Mouse (Mus musculus) forebrain, embryonic 16.5 days (tissue): ENCODE results near the gene Cyp11a1. TPM values are rescaled to one million over a fixed set of nuclear protein-coding genes. Genes with fewer than 3 reads are reported as not detected.

Experiments
- ATAC-seq: fragments of 200-750 bp; cut with Nextera tagmentation; 2 replicates; pipeline ENCODE4 v1.8.0; 2017; ENCODE audit warnings: mild to moderate bottlenecking, moderate library complexity
- H3K27ac ChIP-seq: fragments of 300-500 bp; sonication (generic); 2 replicates; pipeline ENCODE4 v1.5.1; 2014; ENCODE audit warnings: low read length, control low read depth
- H3K27me3 ChIP-seq: fragments of 300-500 bp; sonication (generic); replicated peaks from 2 replicates; pipeline ENCODE4 v1.6.1; 2014; ENCODE audit warnings: low read length; ENCODE audit not compliant: control insufficient read depth, insufficient read depth
- H3K36me3 ChIP-seq: fragments of 300-500 bp; sonication (generic); 2 replicates; pipeline ENCODE4 v1.6.1; 2014; ENCODE audit not compliant: control insufficient read depth, insufficient read depth
- H3K4me1 ChIP-seq: fragments of 300-500 bp; sonication (generic); replicated peaks from 2 replicates; pipeline ENCODE4 v1.6.1; 2014; ENCODE audit warnings: low read length; ENCODE audit not compliant: control insufficient read depth, insufficient read depth
- H3K4me2 ChIP-seq: fragments of 300-500 bp; sonication (generic); 2 replicates; pipeline ENCODE4 v1.6.1; 2014; ENCODE audit warnings: mild to moderate bottlenecking, low read length, control low read depth
- H3K4me3 ChIP-seq: fragments of 300-500 bp; sonication (generic); replicated peaks from 2 replicates; pipeline ENCODE4 v1.5.1; 2014; ENCODE audit warnings: mild to moderate bottlenecking, low read length, control low read depth
- H3K9ac ChIP-seq: fragments of 300-500 bp; sonication (generic); replicated peaks from 2 replicates; pipeline ENCODE4 v1.6.1; 2014; ENCODE audit warnings: low read depth, low read length, control low read depth
- H3K9me3 ChIP-seq: fragments of 300-500 bp; sonication (generic); 2 replicates; pipeline ENCODE4 v1.6.1; 2016; ENCODE audit warnings: low read length; ENCODE audit not compliant: control insufficient read depth
- WGBS: fragments of 180-500 bp; shearing (Covaris S2); extraction: QIAGEN DNeasy Blood & Tissue Kit; methylation state at CpG from one replicate; pipeline ENCODE4 v1.1.7; 2014; 5-methylcytosine and 5-hydroxymethylcytosine counted together
- polyA plus RNA-seq: library from polyadenylated mRNA; unstranded; fragments of >200 nt; fragmentation: Nextera tagmentation; extraction: Ambion mirVana; gene quantifications from 2 replicates; pipeline ENCODE4 v1.2.1, GENCODE M21; 2015

The Cyp11a1 gene
- polyA plus RNA-seq, 1 experiment from 2014 or later, result 0.66 TPM

DNA sequence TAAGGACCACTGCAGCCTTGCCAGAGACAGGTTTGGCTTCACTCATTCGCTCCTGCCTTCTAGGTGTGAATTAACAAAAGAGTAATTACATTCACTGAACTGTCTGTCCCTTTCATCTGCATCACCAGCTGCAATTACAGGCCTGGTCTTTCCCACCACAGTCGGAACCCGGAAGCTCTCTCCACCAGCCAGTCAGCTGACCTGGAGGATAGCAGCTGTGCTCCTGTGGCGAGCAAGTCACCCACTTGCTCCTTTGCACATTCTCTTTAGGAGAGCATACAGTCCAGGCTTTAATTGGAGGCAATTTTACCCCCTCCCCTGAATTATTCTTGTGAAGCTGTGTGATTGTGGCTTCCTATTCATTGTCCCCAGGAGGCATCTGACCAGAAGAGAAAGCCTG lies 39.4 kb downstream of the Cyp11a1 start:
- peaks cover 78% of the 10 kb centered on the region for H3K4me1 ChIP-seq
- no peak for ATAC-seq
- peak overlapping the region; percentile 46 for H3K27ac ChIP-seq
- H3K36me3 ChIP-seq, result no peaks in the 10 kb centered on the region
- no peak overlapping the region for H3K4me3 ChIP-seq
- no peaks in the 10 kb centered on the region for H3K9me3 ChIP-seq
- H3K9ac ChIP-seq, result no peak overlapping the region
- no peaks in the 10 kb centered on the region for H3K27me3 ChIP-seq
- WGBS, result 9% methylated on average over 4 of the region's 4 CpGs
- H3K4me2 ChIP-seq, result no peak overlapping the region

DNA sequence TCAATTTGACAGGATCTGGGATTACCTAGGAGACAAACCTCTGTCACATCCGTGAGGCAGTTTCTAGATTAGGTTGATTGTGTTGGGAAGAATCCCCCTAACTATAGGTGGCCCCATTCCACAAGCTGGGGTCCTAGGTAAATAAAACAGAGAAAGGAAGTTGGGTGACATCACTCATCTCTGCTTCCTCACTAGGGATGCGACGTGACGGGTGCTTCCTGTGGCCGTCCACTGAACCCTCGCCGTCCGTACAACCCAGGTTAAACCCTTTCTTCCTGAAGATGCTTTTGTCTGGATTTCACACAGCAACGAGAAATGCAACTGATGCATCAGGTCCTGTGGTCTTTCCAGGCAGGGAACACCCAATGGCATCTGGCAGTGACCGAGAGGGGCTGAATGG lies 40.9 kb downstream of the Cyp11a1 start:
- Histone ChIP-seq H3K4me3 (no peak overlapping the region), H3K27me3 (no peaks in the 10 kb centered on the region), H3K36me3 (no peaks in the 10 kb centered on the region), H3K9me3 (no peaks in the 10 kb centered on the region), H3K27ac (0 out of 2 replicates have a peak overlapping the region, but pooled peaks have one; percentile 11), H3K4me1 (peaks cover 71% of the 10 kb centered on the region), H3K4me2 (no peak overlapping the region), H3K9ac (no peak overlapping the region)
- 81% methylated on average over 10 of the region's 10 CpGs for WGBS
- no peak for ATAC-seq

DNA sequence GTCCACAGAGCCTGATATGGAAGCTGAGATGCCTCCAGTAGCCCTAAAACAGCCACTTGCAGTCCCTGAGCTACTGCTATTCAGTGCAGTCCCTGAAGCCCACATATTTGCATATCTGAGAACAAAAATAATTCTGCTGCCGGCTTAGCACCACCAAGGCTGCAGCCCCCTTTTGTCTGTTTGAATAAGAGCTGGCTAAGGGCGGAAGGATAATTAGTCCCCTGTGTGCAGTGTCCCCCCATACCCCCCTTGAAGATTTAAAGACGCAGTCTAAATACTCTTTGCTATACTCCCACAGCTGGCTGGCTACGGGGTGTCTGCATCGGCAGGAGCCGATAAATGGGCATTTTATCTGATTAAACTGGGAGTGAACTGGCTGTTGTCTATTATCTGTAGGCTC lies 42.4 kb downstream of the Cyp11a1 start:
- Histone ChIP-seq H3K36me3 (no peaks in the 10 kb centered on the region), H3K27me3 (no peaks in the 10 kb centered on the region), H3K9me3 (no peaks in the 10 kb centered on the region), H3K4me2 (peak overlapping the region; percentile 4; the same call in 1 of the 2 replicates), H3K4me3 (no peak overlapping the region), H3K27ac (peak overlapping the region; percentile 94), H3K9ac (peak overlapping the region; percentile 28), H3K4me1 (peaks cover 71% of the 10 kb centered on the region)
- ATAC-seq, result peak; percentile 78
- WGBS, result 2% methylated on average over 6 of the region's 6 CpGs

DNA sequence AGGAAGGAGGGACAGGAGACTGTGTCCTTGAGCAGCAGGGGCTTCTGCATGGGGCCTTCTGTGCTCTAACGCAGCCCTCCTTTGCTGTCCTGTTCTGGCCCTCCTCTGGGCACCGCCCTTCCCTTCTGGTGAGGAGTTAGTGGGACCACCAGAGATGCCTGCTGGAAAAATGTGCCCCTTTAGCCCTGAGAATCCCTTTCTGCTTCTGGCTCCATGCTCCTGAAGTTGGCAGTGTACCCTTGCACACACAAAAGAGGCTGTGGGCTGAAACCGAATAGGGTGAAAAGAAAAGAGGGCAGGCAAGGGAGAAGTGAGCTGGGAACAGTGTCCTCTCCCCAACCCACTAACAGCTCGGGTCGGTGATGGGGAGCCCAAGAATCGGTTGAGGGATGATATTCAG lies 43.0 kb downstream of the Cyp11a1 start:
- Histone ChIP-seq H3K27me3 (no peaks in the 10 kb centered on the region), H3K27ac (peak overlapping the region; percentile 94), H3K4me2 (0 out of 2 replicates have a peak overlapping the region, but pooled peaks have one; percentile 5), H3K9ac (peak overlapping the region; percentile 43), H3K9me3 (no peaks in the 10 kb centered on the region), H3K4me3 (no peak overlapping the region), H3K4me1 (peaks cover 73% of the 10 kb centered on the region), H3K36me3 (no peaks in the 10 kb centered on the region)
- 10% methylated on average over 6 of the region's 6 CpGs for WGBS
- peak; percentile 30 for ATAC-seq

DNA sequence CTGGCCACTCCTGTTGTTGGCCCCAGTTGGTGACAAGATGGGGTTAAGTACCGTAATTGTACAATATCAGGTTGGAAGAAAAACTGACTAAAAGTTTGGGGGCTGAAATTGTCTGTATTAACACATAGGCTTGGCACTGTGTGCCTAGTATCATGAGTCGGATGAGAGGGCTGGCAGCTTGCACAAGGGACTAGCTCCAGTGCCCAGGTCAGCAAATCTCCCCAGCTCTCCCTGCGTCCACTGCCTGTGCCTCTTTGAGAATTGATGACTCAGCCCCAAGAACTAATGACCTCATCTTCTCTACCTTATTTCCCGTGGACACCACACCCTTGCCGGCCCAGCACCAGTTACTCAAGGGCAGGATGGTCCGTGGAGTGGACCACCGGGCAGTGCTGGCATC lies 43.6 kb downstream of the Cyp11a1 start:
- no peak overlapping the region for H3K9ac ChIP-seq
- no peaks in the 10 kb centered on the region for H3K27me3 ChIP-seq
- no peaks in the 10 kb centered on the region for H3K9me3 ChIP-seq
- ATAC-seq, result no peak
- peak overlapping the region; percentile 94 for H3K27ac ChIP-seq
- H3K4me1 ChIP-seq, result peaks cover 70% of the 10 kb centered on the region
- no peaks in the 10 kb centered on the region for H3K36me3 ChIP-seq
- 65% methylated on average over 7 of the region's 7 CpGs for WGBS
- no peak overlapping the region for H3K4me2 ChIP-seq
- H3K4me3 ChIP-seq, result no peak overlapping the region

DNA sequence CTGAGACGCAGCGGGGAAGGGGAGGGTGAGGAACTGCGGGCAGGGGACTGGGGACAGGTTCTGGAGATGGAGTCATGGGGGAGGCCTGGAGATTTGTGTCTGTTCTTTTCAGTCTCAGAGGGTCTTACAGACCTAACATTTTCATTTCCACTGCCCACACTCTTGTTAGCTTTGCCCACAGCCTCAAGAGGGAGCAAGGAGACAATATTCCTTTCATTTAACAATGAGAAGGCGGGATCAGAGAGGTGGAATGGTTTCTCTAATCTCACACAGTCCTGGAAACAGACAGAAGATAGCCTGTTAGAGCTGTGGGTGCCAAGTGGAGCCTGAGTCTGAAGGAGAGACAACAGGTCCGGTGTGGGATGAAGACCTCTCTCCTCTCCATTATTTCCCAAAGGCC lies 45.7 kb downstream of the Cyp11a1 start:
- Histone ChIP-seq H3K36me3 (no peaks in the 10 kb centered on the region), H3K9me3 (no peaks in the 10 kb centered on the region), H3K27ac (peak overlapping the region; percentile 51), H3K4me3 (no peak overlapping the region), H3K4me2 (no peak overlapping the region), H3K4me1 (peaks cover 62% of the 10 kb centered on the region), H3K9ac (peak overlapping the region; percentile 20; the same call in 1 of the 2 replicates), H3K27me3 (no peaks in the 10 kb centered on the region)
- no peak for ATAC-seq
- WGBS, result 28% methylated on average over 5 of the region's 5 CpGs

DNA sequence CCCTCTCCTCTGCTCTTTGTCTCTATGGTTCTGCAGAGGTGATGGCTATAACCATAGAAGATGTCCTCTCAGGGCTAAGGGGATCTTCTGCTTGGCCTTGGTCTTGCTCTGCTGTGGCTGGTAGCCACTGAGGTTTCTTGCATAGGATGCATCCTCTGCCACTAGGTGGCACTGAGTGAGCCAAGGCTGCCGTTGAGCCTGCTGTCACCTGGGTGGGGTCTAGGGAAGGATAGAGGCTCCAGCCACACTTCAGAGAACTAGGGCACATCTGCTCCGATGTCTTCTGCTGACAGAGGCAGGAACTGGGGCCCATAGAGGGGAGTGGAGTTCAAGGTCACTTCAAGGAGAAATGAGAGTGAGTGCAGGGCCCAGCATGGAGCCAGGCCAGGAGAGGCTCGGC lies 46.9 kb downstream of the Cyp11a1 start:
- Histone ChIP-seq H3K4me2 (no peak overlapping the region), H3K4me3 (no peak overlapping the region), H3K9ac (no peak overlapping the region), H3K36me3 (no peaks in the 10 kb centered on the region), H3K4me1 (peaks cover 53% of the 10 kb centered on the region), H3K27me3 (no peaks in the 10 kb centered on the region), H3K27ac (peak overlapping the region; percentile 43; the same call in 1 of the 2 replicates), H3K9me3 (no peaks in the 10 kb centered on the region)
- 18% methylated on average over 3 of the region's 3 CpGs for WGBS
- ATAC-seq, result peak; percentile 34; the same call in 1 of the 2 replicates

DNA sequence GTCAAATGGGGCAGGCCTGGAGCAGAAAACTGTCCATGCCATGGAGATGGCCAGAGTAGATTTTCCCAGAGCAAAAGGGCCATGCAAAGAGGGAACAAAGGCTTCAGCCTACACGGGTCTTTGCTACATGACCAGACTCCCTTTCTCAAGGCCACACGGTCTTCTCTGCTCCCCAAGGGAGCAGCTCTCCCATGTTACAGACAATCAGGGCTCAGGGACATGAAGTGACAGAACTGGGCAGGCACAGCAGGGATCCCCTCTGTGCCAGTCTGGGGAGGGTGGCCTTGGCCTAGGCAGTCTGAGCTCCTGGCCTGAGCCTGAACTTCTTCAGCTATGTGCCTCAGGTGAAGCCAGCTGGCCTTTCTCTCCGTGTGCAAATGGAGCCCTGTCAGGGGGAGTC lies 47.3 kb downstream of the Cyp11a1 start:
- 33% methylated on average over 3 of the region's 3 CpGs for WGBS
- no peak overlapping the region for H3K4me2 ChIP-seq
- H3K27ac ChIP-seq, result peak overlapping the region; percentile 41; the same call in 1 of the 2 replicates
- H3K9ac ChIP-seq, result no peak overlapping the region
- H3K4me3 ChIP-seq, result no peak overlapping the region
- ATAC-seq, result no peak
- peaks cover 48% of the 10 kb centered on the region for H3K4me1 ChIP-seq
- no peaks in the 10 kb centered on the region for H3K27me3 ChIP-seq
- H3K36me3 ChIP-seq, result no peaks in the 10 kb centered on the region
- no peaks in the 10 kb centered on the region for H3K9me3 ChIP-seq

DNA sequence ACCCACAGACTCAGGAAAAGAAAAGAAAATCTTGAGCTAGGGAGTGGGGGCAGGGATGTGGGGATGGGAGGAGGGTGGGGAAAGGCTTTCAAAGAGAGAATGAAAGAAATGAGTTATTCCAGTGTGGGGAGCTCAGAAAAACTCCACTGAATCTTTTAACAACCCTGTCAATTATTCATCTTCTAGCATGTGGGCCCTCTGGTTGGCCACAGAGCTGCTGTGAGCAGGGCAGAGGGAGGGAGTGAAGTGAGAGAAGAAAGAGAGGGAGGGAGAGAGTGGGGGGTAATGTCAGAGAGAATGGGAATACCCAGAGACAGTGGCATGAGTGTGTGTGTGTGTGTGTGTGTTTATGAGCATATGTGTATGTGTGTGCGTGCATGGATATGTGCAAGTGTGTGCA lies 47.8 kb downstream of the Cyp11a1 start:
- peak; percentile 34 for ATAC-seq
- WGBS, result 75% methylated on average over 1 of the region's 1 CpGs

DNA sequence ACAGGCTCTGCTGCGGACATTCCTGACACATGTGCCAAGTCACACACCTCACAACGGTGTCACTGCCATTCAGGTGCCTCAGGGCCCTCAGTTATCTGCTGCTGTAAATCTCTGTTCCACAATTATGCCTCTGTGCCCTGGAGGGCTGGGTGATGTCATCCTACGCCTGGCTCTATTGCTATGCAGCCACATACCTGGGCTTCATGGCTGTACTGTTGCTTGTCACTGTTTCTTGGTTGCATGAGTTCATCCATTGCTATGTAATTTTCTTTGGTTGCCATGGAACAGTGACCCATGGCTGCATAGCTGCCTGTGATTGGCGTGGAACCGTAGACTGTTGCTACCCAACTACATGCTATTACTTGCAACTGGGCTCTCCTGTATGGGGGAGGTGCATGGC lies 49.5 kb downstream of the Cyp11a1 start:
- WGBS, result 72% methylated on average over 5 of the region's 5 CpGs
- H3K4me1 ChIP-seq, result peaks cover 42% of the 10 kb centered on the region
- H3K4me2 ChIP-seq, result no peak overlapping the region
- no peak overlapping the region for H3K4me3 ChIP-seq
- no peaks in the 10 kb centered on the region for H3K27me3 ChIP-seq
- H3K36me3 ChIP-seq, result no peaks in the 10 kb centered on the region
- no peaks in the 10 kb centered on the region for H3K9me3 ChIP-seq
- peak overlapping the region; percentile 17; the same call in 1 of the 2 replicates for H3K27ac ChIP-seq
- H3K9ac ChIP-seq, result no peak overlapping the region
- ATAC-seq, result no peak

More for the DNA sequence above, 47.8 kb downstream of the Cyp11a1 start:
- Histone ChIP-seq H3K4me2 (no peak overlapping the region), H3K9me3 (no peaks in the 10 kb centered on the region), H3K36me3 (no peaks in the 10 kb centered on the region), H3K27me3 (no peaks in the 10 kb centered on the region), H3K4me3 (no peak overlapping the region), H3K27ac (peak overlapping the region; percentile 41; the same call in 1 of the 2 replicates), H3K9ac (no peak overlapping the region), H3K4me1 (peaks cover 44% of the 10 kb centered on the region)
